Mouse (Mus musculus) skeletal muscle tissue, adult 2 months (tissue): ENCODE measurements around the gene Jam2.
A peak's percentile ranks its signal among the peaks of the same experiment; 100 is the strongest.

ENCODE experiments used
- DNase-seq: peaks from one replicate; pipeline ENCODE4 v3.0.0-alpha.2; 2012; ENCODE audit warnings: low read depth, low spot score

Gene Jam2

DNA sequence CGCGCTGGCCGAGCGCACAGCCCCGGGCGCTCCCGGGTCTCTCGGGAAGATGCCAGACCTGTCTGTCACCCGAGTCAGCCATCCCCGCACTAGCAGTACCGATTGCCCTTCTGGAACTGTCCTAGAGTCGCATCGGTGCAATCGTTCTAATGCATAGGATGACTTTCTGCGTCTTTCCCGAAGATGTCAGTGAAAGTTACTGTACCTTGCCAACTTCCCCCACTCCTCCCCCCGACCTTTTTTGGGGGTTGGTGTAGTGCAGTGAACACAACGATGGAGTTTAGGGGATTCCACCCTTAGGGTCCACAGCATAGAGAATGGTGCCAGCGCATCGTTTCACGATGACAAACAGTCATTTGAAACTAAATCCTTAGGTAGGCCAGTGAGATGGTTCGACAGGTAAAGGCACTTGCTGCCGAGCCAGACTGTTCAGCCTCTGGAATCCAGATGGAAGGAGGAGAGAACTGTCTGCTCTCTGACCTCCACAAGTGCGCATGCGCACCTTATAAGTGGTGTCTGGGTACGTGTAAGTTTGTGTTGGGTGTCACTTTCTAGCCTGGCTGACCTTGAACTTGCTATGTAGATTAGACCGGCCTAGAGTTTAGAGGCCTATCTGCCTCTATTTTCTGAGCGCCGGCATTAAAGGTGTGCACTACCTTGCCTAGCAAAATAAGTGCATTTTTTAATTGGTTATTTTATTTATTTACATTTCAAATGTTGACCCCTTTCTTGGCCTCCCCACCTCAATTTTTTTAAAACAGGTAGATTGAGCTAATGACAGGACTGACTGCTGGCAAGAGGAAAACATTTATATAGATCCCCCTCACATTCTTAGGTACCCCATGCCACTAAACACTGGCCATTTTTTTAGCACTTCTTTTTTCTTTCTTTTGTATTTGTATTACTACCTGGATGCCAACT lies 62.2 kb downstream of the Jam2 start:
- DNase-seq: peak; percentile 86

DNA sequence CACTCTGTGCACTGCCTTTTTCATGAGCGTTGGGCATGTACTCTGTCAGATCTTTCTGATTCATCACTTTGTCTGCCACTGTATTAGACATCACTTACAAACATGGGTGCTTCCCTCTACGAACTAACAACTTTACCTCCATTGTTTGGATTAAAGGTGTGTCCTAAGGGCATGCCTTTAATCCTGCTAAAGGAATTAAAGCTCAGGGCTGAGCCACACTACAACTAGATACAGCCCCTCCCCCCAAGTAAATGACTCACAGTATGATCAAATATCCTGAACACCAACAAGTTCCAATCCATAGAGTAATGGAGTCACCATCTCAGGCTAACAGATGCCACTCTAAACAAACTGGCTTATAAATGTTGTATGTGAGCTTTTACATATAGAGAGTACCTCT lies 64.7 kb downstream of the Jam2 start:
- no peak for DNase-seq

DNA sequence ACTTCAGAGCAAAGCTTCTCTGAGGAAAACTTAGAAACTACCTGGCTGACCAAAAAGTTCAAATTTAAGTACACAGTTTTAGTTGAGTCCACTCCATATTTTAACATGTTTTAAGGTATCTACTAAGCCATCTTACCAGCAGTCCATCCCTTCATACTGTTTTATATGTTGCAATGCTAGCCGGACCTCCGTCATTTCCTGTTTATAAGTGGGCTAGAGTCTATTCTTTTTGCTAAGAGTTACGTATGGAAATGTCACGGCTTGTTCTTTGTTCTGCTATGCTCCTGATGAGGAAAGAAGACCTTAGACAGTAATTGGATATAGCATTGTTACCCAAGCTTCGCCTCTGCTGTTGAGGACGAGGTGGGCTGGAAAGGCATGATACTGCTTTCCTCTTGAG lies 79.6 kb downstream of the Jam2 start:
- no peak for DNase-seq

DNA sequence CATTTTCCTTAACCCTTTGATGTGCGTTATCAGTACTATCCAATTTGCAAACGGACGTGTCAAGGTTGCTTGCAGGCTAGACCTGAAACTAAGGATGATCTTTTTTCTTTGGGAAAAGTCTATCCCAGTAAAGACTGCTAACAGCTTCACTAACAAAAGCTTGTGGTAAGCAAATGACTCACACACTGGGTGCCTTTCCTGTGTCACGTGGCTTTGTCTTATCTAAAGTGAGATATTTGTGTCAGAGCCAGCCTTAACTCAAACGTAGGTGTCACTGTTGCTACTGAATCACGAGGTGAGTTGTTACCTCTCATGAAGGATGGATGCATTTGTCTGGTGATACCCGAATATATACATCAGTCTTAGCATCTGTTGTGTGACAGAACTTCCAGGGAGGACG lies 90.7 kb downstream of the Jam2 start:
- no peak for DNase-seq

DNA sequence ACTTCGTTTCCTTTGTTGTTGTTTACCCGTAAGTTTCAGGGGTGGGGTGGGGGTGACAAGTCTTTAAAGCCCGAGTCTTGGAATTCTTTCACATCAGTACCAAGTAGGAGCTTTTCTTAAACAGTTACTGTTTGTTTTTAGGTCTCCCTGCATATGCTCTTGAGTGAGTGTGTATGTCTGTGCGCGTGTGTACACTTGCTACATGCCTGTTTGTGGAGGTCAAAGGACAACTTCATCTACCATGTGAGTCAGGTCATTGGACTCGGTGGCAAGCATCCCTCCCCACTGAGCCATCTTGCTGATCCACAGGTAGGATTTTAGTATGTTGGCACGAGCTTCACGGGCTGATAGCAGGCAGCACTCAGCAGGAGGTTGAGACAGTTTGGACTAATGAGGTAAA lies 99.9 kb downstream of the Jam2 start:
- no peak for DNase-seq

DNA sequence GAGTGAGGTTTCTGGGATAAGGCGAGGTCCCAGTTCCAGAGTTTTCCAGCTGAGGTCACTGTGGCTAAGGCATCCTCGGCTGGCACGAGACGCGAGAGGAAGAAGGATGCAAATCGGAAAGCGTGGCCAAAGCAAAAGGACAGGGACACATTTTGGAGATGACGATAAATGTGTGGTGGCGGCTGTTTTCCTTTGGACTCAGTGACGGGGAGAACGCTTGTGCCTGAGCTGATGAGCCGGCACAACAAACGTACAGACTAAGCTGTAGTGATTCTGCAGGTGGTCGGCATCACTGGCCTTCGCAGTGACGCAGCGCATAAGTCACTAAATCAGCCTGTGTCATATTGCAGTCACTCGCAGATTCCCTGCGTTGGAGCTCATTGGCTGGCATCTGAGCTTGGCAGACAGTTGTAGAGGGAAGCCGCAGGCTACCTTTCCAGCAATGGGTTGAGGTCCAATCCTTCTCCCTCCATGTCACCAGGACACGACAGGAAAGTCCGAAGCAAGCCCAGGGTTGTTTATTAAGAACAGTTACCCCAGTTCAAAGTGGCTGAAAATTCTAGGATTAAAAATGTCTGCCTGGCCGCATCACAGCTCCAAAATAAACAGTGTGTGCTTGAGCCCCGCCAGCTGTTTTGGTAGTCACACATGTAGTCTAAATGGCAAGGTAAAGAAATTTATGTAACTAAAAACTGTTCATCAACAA lies 101.2 kb downstream of the Jam2 start:
- no peak for DNase-seq
